Mouse (Mus musculus) lung, embryonic 14.5 days (tissue): ENCODE measurements around the gene Cstf3. TPM values are rescaled to one million over a fixed set of nuclear protein-coding genes. Genes with fewer than 3 reads are reported as not detected.

ENCODE experiments used
- ATAC-seq: fragments of 200-750 bp; cut with Nextera tagmentation; 2 replicates; pipeline ENCODE4 v1.8.0; 2017; ENCODE audit warnings: mild to moderate bottlenecking, moderate TSS enrichment, moderate library complexity; ENCODE audit not compliant: insufficient read depth
- DNase-seq: peaks from one replicate; pipeline ENCODE4 v3.0.0-alpha.2; 2015
- H3K27ac ChIP-seq: fragments of 300-500 bp; sonication (generic); 2 replicates; pipeline ENCODE4 v1.5.1; 2014; ENCODE audit warnings: low read depth, mild to moderate bottlenecking, moderate library complexity
- H3K27me3 ChIP-seq: fragments of 300-500 bp; sonication (generic); 2 replicates; pipeline ENCODE4 v1.6.1; 2014; ENCODE audit warnings: low read length, control low read depth; ENCODE audit not compliant: insufficient read depth
- H3K36me3 ChIP-seq: fragments of 300-500 bp; sonication (generic); 2 replicates; pipeline ENCODE4 v1.6.1; 2014; ENCODE audit warnings: control low read depth; ENCODE audit not compliant: insufficient read depth
- H3K4me1 ChIP-seq: fragments of 300-500 bp; sonication (generic); 2 replicates; pipeline ENCODE4 v1.6.1; 2014; ENCODE audit warnings: antibody characterized with exemption, control low read depth; ENCODE audit not compliant: insufficient read depth
- H3K4me2 ChIP-seq: fragments of 300-500 bp; sonication (generic); 2 replicates; pipeline ENCODE4 v1.6.1; 2014; ENCODE audit warnings: mild to moderate bottlenecking
- H3K4me3 ChIP-seq: fragments of 300-500 bp; sonication (generic); 2 replicates; pipeline ENCODE4 v1.5.1; 2014; ENCODE audit warnings: low read depth, low read length
- H3K9ac ChIP-seq: fragments of 300-500 bp; sonication (generic); 2 replicates; pipeline ENCODE4 v1.6.1; 2014
- H3K9me3 ChIP-seq: fragments of 300-500 bp; sonication (generic); 2 replicates; pipeline ENCODE4 v1.6.1; 2016; ENCODE audit warnings: low read depth, low read length, control low read depth
- CTCF ChIP-seq: IDR thresholded peaks from 2 replicates; pipeline ENCODE4 v1.5.1; 2016; ENCODE audit warnings: antibody characterized with exemption, low read depth
- WGBS: fragments of 180-500 bp; shearing (Covaris S2); extraction: QIAGEN DNeasy Blood & Tissue Kit; methylation state at CpG from one replicate; pipeline ENCODE4 v1.1.7; 2014; 5-methylcytosine and 5-hydroxymethylcytosine counted together
- polyA plus RNA-seq: library from polyadenylated mRNA; unstranded; fragments of >200 nt; fragmentation: Nextera tagmentation; extraction: Ambion mirVana; gene quantifications from 2 replicates; pipeline ENCODE4 v1.2.1, GENCODE M21; 2014

Cstf3 gene
- polyA plus RNA-seq, 1 experiment from 2014 or later = 68.8 TPM

DNA sequence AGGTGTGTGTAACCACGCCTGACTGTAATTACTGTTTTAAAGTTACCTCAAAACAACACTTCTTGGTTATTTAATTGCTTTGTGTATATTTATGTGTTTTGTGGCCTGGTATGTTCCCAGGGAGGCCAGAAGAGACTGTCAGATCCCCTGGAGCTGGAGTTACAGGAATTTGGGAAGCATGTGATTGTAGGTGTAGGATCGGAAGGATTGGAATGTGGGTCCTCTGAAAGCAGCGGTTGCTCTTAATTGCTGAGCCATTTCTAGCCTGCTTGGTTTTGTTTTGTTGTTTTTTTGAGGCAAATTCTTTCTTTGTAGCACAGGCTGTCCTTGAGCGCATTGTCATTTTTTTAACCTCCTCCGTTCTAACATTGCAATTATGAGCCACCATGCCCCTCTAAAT is 14.4 kb downstream of the Cstf3 start:
- Histone ChIP-seq H3K4me1 (no peaks in the 10 kb centered on the region), H3K4me2 (no peak overlapping the region), H3K9ac (no peak overlapping the region), H3K9me3 (no peaks in the 10 kb centered on the region), H3K27ac (no peak overlapping the region), H3K4me3 (no peak overlapping the region), H3K36me3 (peaks cover 9% of the 10 kb centered on the region; the same call in 1 of the 2 replicates), H3K27me3 (no peaks in the 10 kb centered on the region)
- ATAC-seq (no peak), DNase-seq (no peak)
- no peak for TF ChIP-seq CTCF
- WGBS = 79% methylated on average over 5 of the region's 5 CpGs

- H3K9me3 ChIP-seq = no peaks in the 10 kb centered on the region
- WGBS = 81% methylated on average over 1 of the region's 1 CpGs
- H3K4me1 ChIP-seq = no peaks in the 10 kb centered on the region
- H3K9ac ChIP-seq = no peak overlapping the region
- H3K27ac ChIP-seq = no peak overlapping the region
- H3K4me2 ChIP-seq = no peak overlapping the region
- H3K4me3 ChIP-seq = no peak overlapping the region
- ATAC-seq = no peak
- H3K27me3 ChIP-seq = no peaks in the 10 kb centered on the region
- no peak for DNase-seq
- no peak for TF ChIP-seq CTCF
- H3K36me3 ChIP-seq = peaks cover 16% of the 10 kb centered on the region; the same call in 1 of the 2 replicates
These were observed 15.2 kb downstream of the Cstf3 start for GRCm38 (mm10) chr2:104605560-104605959.

DNA sequence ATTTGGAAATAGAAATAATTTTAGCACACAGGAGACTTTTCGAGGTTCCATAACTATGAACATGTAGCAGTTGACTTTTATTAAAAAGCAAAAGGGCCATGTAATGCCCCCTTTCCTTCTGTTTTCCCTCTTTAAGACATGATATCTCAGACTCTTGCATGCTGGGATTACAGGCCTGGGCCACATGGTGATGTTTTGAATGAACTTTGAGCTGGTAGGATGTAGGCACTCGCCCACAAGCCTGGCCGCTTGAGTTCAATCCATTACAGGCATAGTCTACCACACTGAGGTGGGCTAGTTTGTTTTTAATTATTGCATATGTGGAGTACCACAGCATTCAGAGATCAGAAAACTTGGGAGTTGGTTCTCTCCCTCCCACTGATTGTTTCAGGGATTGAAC is 24.5 kb downstream of the Cstf3 start:
- WGBS = 91% methylated on average over 3 of the region's 3 CpGs
- Histone ChIP-seq H3K4me1 (no peaks in the 10 kb centered on the region), H3K27ac (no peak overlapping the region), H3K4me2 (no peak overlapping the region), H3K27me3 (no peaks in the 10 kb centered on the region), H3K4me3 (no peak overlapping the region), H3K9me3 (no peaks in the 10 kb centered on the region), H3K36me3 (0 out of 2 replicates have a peak, but pooled peaks cover 9% of the 10 kb centered on the region), H3K9ac (no peak overlapping the region)
- TF ChIP-seq CTCF = no peak
- DNase-seq (no peak), ATAC-seq (no peak)

GRCm38 (mm10) chr2:104615985-104616711 is 25.8 kb downstream of the Cstf3 start:
- no peaks in the 10 kb centered on the region for H3K4me1 ChIP-seq
- TF ChIP-seq CTCF = no peak
- no peaks in the 10 kb centered on the region for H3K9me3 ChIP-seq
- no peak overlapping the region for H3K4me3 ChIP-seq
- no peak overlapping the region for H3K4me2 ChIP-seq
- no peak overlapping the region for H3K27ac ChIP-seq
- WGBS = 67% methylated on average over 4 of the region's 4 CpGs
- no peaks in the 10 kb centered on the region for H3K27me3 ChIP-seq
- ATAC-seq (no peak), DNase-seq (no peak)
- no peak overlapping the region for H3K9ac ChIP-seq
- 0 out of 2 replicates have a peak, but pooled peaks cover 3% of the 10 kb centered on the region for H3K36me3 ChIP-seq

GRCm38 (mm10) chr2:104658659-104659058 is 68.3 kb downstream of the Cstf3 start:
- DNase-seq = no peak
- no peak overlapping the region for H3K27ac ChIP-seq
- no peak for ATAC-seq
- H3K9me3 ChIP-seq = no peaks in the 10 kb centered on the region
- no peak overlapping the region for H3K4me3 ChIP-seq
- H3K36me3 ChIP-seq = peaks cover 67% of the 10 kb centered on the region
- no peak overlapping the region for H3K4me2 ChIP-seq
- H3K4me1 ChIP-seq = no peaks in the 10 kb centered on the region
- H3K27me3 ChIP-seq = no peaks in the 10 kb centered on the region
- WGBS = 83% methylated on average over 1 of the region's 1 CpGs
- TF ChIP-seq CTCF = no peak
- H3K9ac ChIP-seq = no peak overlapping the region

- no peak for DNase-seq
- peaks cover 56% of the 10 kb centered on the region for H3K36me3 ChIP-seq
- no peaks in the 10 kb centered on the region for H3K9me3 ChIP-seq
- no peak overlapping the region for H3K27ac ChIP-seq
- ATAC-seq = no peak
- H3K27me3 ChIP-seq = no peaks in the 10 kb centered on the region
- H3K4me3 ChIP-seq = no peak overlapping the region
- H3K4me2 ChIP-seq = no peak overlapping the region
- no peaks in the 10 kb centered on the region for H3K4me1 ChIP-seq
- no peak for TF ChIP-seq CTCF
- H3K9ac ChIP-seq = no peak overlapping the region
- WGBS = 61% methylated on average over 8 of the region's 8 CpGs
These were observed 73.2 kb downstream of the Cstf3 start for GRCm38 (mm10) chr2:104663372-104664100.

- no peaks in the 10 kb centered on the region for H3K9me3 ChIP-seq
- no peak overlapping the region for H3K4me3 ChIP-seq
- 77% methylated on average over 6 of the region's 6 CpGs for WGBS
- no peaks in the 10 kb centered on the region for H3K27me3 ChIP-seq
- peak; percentile 35 for TF ChIP-seq CTCF
- H3K4me1 ChIP-seq = no peaks in the 10 kb centered on the region
- no peak overlapping the region for H3K9ac ChIP-seq
- DNase-seq (no peak), ATAC-seq (no peak)
- peaks cover 17% of the 10 kb centered on the region for H3K36me3 ChIP-seq
- no peak overlapping the region for H3K4me2 ChIP-seq
- H3K27ac ChIP-seq = no peak overlapping the region
These were observed 78.9 kb downstream of the Cstf3 start for GRCm38 (mm10) chr2:104669122-104669804.
